In genomic region chr9:114742731-114743130, GRCm38 (mm10) we compare ENCODE assay signal across 11 mouse cellular contexts. TPM values are rescaled to one million over a fixed set of nuclear protein-coding genes. Genes with fewer than 3 reads are reported as not detected.
DNase-seq lines count a peak whose midpoint lies in the region; ATAC-seq and TF ChIP-seq lines count a peak whose summit lies in the region.
"Had no signal": no experiment of that assay in that cellular context is flagged by ENCODE, and none has a peak within 500 bp of the region (broad histone marks: within the 10 kb centered on the region; RNA-seq: fewer than 3 reads in every experiment).

No protein-coding gene starts in this region.

- intact Hi-C loops in heart, postnatal 10 days (cut with DNase I): no loop called here
- intact Hi-C loops in left cerebral cortex, postnatal 14 days (cut with DNase I): no loop called here

- WGBS in heart, embryonic 15.5 days: 75% methylated on average over 2 of the region's 2 CpGs

- no peak overlapping the region for H3K4me3 ChIP-seq in heart, embryonic 15.5 days
- no peak overlapping the region; the same call in 1 of the 2 replicates for H3K4me3 ChIP-seq in bone marrow macrophage, adult 2 months (ENCODE audit: insufficient read depth, low read length)
- H3K4me3 ChIP-seq: limb, embryonic 10.5 days had no signal

- no peak overlapping the region for H3K9ac ChIP-seq in heart, embryonic 15.5 days

- TF ChIP-seq POLR2A in bone marrow macrophage, adult 2 months (IDR thresholded peaks at IDR 0.05; ENCODE audit: borderline replicate concordance, low read depth, low read length): no peak

- no peak for ATAC-seq in heart, embryonic 15.5 days (replicated peaks; ENCODE audit: insufficient number of reproducible peaks, insufficient read depth, low FRiP score, low read depth)

- H3K36me3 ChIP-seq in heart, embryonic 15.5 days: peaks cover 16% of the 10 kb centered on the region

- DNase-seq in heart, postnatal 10 days: no peak
- peak; percentile 82 for DNase-seq in A20 (ENCODE audit: low read depth, low spot score)
- peak; percentile 21 for DNase-seq in lung, postnatal 10 days
- no peak for DNase-seq in left cerebral cortex, postnatal 14 days (ENCODE audit: low spot score in 2 of 2)
- no peak for DNase-seq in layer of hippocampus, adult 8-10 months (ENCODE audit: low spot score in 2 of 2)
- DNase-seq in cerebellum, postnatal 14 days: no peak
- DNase-seq: kidney, adult 11 months; right cerebral cortex, postnatal 25 days had no signal

- no peak overlapping the region for H3K4me2 ChIP-seq in heart, embryonic 15.5 days

- H3K27ac ChIP-seq in heart, embryonic 15.5 days: peak overlapping the region; percentile 25; the same call in 1 of the 2 replicates
- peak overlapping the region; percentile 97 for H3K27ac ChIP-seq in bone marrow macrophage, adult 2 months (ENCODE audit: insufficient read depth, low read depth, low read length)
- H3K27ac ChIP-seq: limb, embryonic 10.5 days had no signal

- peaks cover 12% of the 10 kb centered on the region for H3K4me1 ChIP-seq in heart, embryonic 15.5 days (replicated peaks)
- peaks cover 78% of the 10 kb centered on the region for H3K4me1 ChIP-seq in bone marrow macrophage, adult 2 months (ENCODE audit: control insufficient read depth, insufficient read depth, low read length)
- H3K4me1 ChIP-seq: limb, embryonic 10.5 days had no signal

- H3K27me3 ChIP-seq in heart, embryonic 15.5 days: no peaks in the 10 kb centered on the region

- H3K9me3 ChIP-seq in heart, embryonic 15.5 days (replicated peaks): no peaks in the 10 kb centered on the region
- H3K9me3 ChIP-seq: limb, embryonic 10.5 days had no signal

- no peak for TF ChIP-seq CTCF in bone marrow macrophage, adult 2 months (IDR thresholded peaks at IDR 0.05; ENCODE audit: low read depth, low read length)

RNA-seq across cellular contexts. Expression of gene Cmtm6, which starts 11.8 kb away (rescaled TPM):
- 39.3 and 47.0 TPM in 2 replicates for polyA plus RNA-seq in heart, embryonic 15.5 days (2015; fragmentation: Nextera tagmentation; extraction: Ambion mirVana)
- total RNA-seq in heart, postnatal 10 days (2021): 10 to 100 TPM; 34.5 to 37.8 TPM
- polyA plus RNA-seq in bone marrow macrophage, adult 2 months (2012; ENCODE audit: insufficient read depth, insufficient read length, missing spikeins): 95.2 and 96.3 TPM in 2 replicates
- 10 to 100 TPM; 24.8 to 25.1 TPM for total RNA-seq in left cerebral cortex, postnatal 14 days (2021)
- 10 to 100 TPM; 19.3 to 33.9 (median 25.7) TPM for total RNA-seq in layer of hippocampus, adult 8-10 months (2022)

RNA-seq across cellular contexts. Expression of gene Cmtm7, which starts 38.9 kb away (rescaled TPM):
- 97.5 and 134 TPM in 2 replicates for polyA plus RNA-seq in heart, embryonic 15.5 days (2015; fragmentation: Nextera tagmentation; extraction: Ambion mirVana)
- 10 to 100 TPM; 25.7 to 26.9 TPM for total RNA-seq in heart, postnatal 10 days (2021)
- polyA plus RNA-seq in bone marrow macrophage, adult 2 months (2012; ENCODE audit: insufficient read depth, insufficient read length, missing spikeins): 184 and 192 TPM in 2 replicates
- total RNA-seq in left cerebral cortex, postnatal 14 days (2021): 1 to 10 TPM; 5.1 to 5.9 TPM
- total RNA-seq in layer of hippocampus, adult 8-10 months (2022): 1 to 10 TPM; 3.4 to 7.4 (median 5.3) TPM

RNA-seq across cellular contexts. Expression of gene Dync1li1, which starts 54.1 kb away (rescaled TPM):
- polyA plus RNA-seq in heart, embryonic 15.5 days (2015; fragmentation: Nextera tagmentation; extraction: Ambion mirVana): 72.3 and 73.5 TPM in 2 replicates
- 10 to 100 TPM; 84.8 to 91.7 TPM for total RNA-seq in heart, postnatal 10 days (2021)
- polyA plus RNA-seq in bone marrow macrophage, adult 2 months (2012; ENCODE audit: insufficient read depth, insufficient read length, missing spikeins): 46.1 and 46.6 TPM in 2 replicates
- 100 to 1,000 TPM; 101 to 105 TPM for total RNA-seq in left cerebral cortex, postnatal 14 days (2021)
- 10 to 100 TPM; 84.7 to 97.3 (median 90.5) TPM for total RNA-seq in layer of hippocampus, adult 8-10 months (2022)

Comparison
In these comparisons a context has a peak if more than half of its experiments do, and no peak if none do; other contexts are left out.
1. DNase-seq: peak in A20 (single experiment) and lung, postnatal 10 days (single experiment); none in heart, postnatal 10 days (0 of 2), left cerebral cortex, postnatal 14 days (0 of 2), layer of hippocampus, adult 8-10 months (0 of 2) and cerebellum, postnatal 14 days (0 of 2).